1 mouse cellular context compared by ENCODE assay signal in the genomic region with DNA sequence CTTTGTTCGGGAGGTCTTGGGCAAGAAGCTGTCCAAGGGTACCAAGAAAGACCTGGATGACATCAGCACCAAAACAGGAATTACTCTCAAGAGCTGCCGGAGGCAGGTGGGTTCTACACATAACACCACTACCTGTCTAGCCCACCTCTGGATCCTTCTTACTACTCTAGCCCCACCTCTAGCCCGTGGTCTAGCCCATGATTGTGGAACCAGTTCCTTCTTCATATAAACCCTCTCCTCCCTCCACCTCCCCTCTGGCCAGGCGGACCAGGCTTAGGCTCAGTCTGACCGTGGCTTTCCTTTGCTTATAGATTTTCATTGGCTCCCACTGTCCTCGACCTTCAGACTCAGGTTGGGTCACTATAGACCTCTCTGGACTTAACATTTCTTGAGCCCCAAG.
TF ChIP-seq lines count a peak whose summit lies in the region.

No protein-coding gene starts in this region.

TF ChIP-seq in MEL, 35 proteins besides CTCF, POLR2A, EP300 and RAD21:
- no peak for TF ChIP-seq POLR2AphosphoS2 (IDR thresholded peaks at IDR 0.05; ENCODE audit: low read length)
- TF ChIP-seq KAT2A (conservative IDR thresholded peaks at IDR 0.05; ENCODE audit: low read depth, low read length), result no peak
